Mouse (Mus musculus): ENCODE measurements at regions not wholly inside any gene's neighbourhood (a gene's known extent, or its start where the extent isn't known, plus 50 kb on each side); places are given as distances from the start of the nearest gene placed in this dataset.

GRCm38 (mm10) chr15:72377201-72377600, 1457.2 kb upstream of the Gm6569 start:
- no peaks in the 10 kb centered on the region for H3K36me3 ChIP-seq (replicated peaks; ENCODE audit: control insufficient read depth, insufficient read depth)
- H3K4me3 ChIP-seq (replicated peaks; ENCODE audit: low read length) = no peak overlapping the region
- no peaks in the 10 kb centered on the region for H3K27me3 ChIP-seq (ENCODE audit: control insufficient read depth, insufficient read depth, low read length)
- no peak for ATAC-seq (ENCODE audit: low FRiP score)
- H3K9me3 ChIP-seq (ENCODE audit: control insufficient read depth, low read length) = no peaks in the 10 kb centered on the region
- H3K27ac ChIP-seq = no peak overlapping the region
- no peaks in the 10 kb centered on the region for H3K4me1 ChIP-seq (replicated peaks; ENCODE audit: control insufficient read depth, insufficient read depth, low read length)
- no peak overlapping the region for H3K9ac ChIP-seq
- no peak for DNase-seq (ENCODE audit: low spot score)
- H3K4me2 ChIP-seq (replicated peaks) = no peak overlapping the region

DNA sequence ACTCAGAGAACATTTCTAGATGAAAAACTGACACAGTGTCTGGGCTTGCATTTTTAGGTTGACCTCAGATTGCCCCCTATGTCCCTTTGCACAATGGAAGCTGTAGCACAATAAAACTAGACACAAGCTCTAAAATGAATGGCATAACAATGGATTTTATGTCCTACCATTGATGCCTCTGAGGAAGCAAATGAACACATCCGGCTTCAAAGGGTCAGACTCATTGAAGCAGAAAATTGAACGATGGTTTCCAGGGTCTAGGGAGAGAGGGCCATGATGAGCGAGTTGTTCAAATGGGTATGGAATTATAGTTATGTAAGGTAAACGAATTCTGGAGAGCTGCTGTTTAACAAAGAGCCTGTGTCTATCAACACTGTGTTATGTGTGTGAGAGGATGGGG, 1455.1 kb upstream of the Gm6569 start:
- no peak for DNase-seq (ENCODE audit: low spot score)
- H3K27me3 ChIP-seq (ENCODE audit: control insufficient read depth, insufficient read depth, low read length) = no peaks in the 10 kb centered on the region
- no peak overlapping the region for H3K4me3 ChIP-seq (replicated peaks; ENCODE audit: low read length)
- no peak for ATAC-seq (ENCODE audit: low FRiP score)
- H3K27ac ChIP-seq = no peak overlapping the region
- H3K4me1 ChIP-seq (replicated peaks; ENCODE audit: control insufficient read depth, insufficient read depth, low read length) = peaks cover 3% of the 10 kb centered on the region; the same call in 1 of the 2 replicates
- H3K4me2 ChIP-seq (replicated peaks) = no peak overlapping the region
- H3K9ac ChIP-seq = no peak overlapping the region
- no peaks in the 10 kb centered on the region for H3K9me3 ChIP-seq (ENCODE audit: control insufficient read depth, low read length)
- WGBS = 10% methylated on average over 4 of the region's 4 CpGs
- H3K36me3 ChIP-seq (replicated peaks; ENCODE audit: control insufficient read depth, insufficient read depth) = no peaks in the 10 kb centered on the region

- Histone ChIP-seq H3K9ac (no peak overlapping the region), H3K4me1 (replicated peaks; ENCODE audit: control insufficient read depth, insufficient read depth, low read length) (peaks cover 3% of the 10 kb centered on the region; the same call in 1 of the 2 replicates), H3K27ac (0 out of 2 replicates have a peak overlapping the region, but pooled peaks have one; percentile 21), H3K27me3 (ENCODE audit: control insufficient read depth, insufficient read depth, low read length) (no peaks in the 10 kb centered on the region), H3K36me3 (replicated peaks; ENCODE audit: control insufficient read depth, insufficient read depth) (no peaks in the 10 kb centered on the region), H3K4me3 (replicated peaks; ENCODE audit: low read length) (no peak overlapping the region), H3K9me3 (ENCODE audit: control insufficient read depth, low read length) (no peaks in the 10 kb centered on the region), H3K4me2 (replicated peaks) (no peak overlapping the region)
- ATAC-seq (ENCODE audit: low FRiP score) = no peak
- DNase-seq (ENCODE audit: low spot score) = no peak
- WGBS = 66% methylated on average over 8 of the region's 8 CpGs
These were observed 1453.2 kb upstream of the Gm6569 start for GRCm38 (mm10) chr15:72381164-72381563.

- Histone ChIP-seq H3K27me3 (ENCODE audit: control insufficient read depth, insufficient read depth, low read length) (no peaks in the 10 kb centered on the region), H3K9ac (no peak overlapping the region), H3K36me3 (replicated peaks; ENCODE audit: control insufficient read depth, insufficient read depth) (no peaks in the 10 kb centered on the region), H3K4me3 (replicated peaks; ENCODE audit: low read length) (no peak overlapping the region), H3K4me1 (replicated peaks; ENCODE audit: control insufficient read depth, insufficient read depth, low read length) (peaks cover 3% of the 10 kb centered on the region; the same call in 1 of the 2 replicates), H3K4me2 (replicated peaks) (no peak overlapping the region), H3K27ac (0 out of 2 replicates have a peak overlapping the region, but pooled peaks have one; percentile 21), H3K9me3 (ENCODE audit: control insufficient read depth, low read length) (no peaks in the 10 kb centered on the region)
- 78% methylated on average over 5 of the region's 5 CpGs for WGBS
- no peak for DNase-seq (ENCODE audit: low spot score)
- no peak for ATAC-seq (ENCODE audit: low FRiP score)
These were observed 1452.6 kb upstream of the Gm6569 start for GRCm38 (mm10) chr15:72381744-72382143.

- H3K36me3 ChIP-seq (replicated peaks; ENCODE audit: control insufficient read depth, insufficient read depth) = no peaks in the 10 kb centered on the region
- WGBS = 64% methylated on average over 6 of the region's 6 CpGs
- peaks cover 3% of the 10 kb centered on the region; the same call in 1 of the 2 replicates for H3K4me1 ChIP-seq (replicated peaks; ENCODE audit: control insufficient read depth, insufficient read depth, low read length)
- ATAC-seq (ENCODE audit: low FRiP score) (no peak; the same call in 1 of the 2 replicates), DNase-seq (ENCODE audit: low spot score) (peak; percentile 75)
- H3K4me3 ChIP-seq (replicated peaks; ENCODE audit: low read length) = no peak overlapping the region
- no peak overlapping the region for H3K9ac ChIP-seq
- no peaks in the 10 kb centered on the region for H3K9me3 ChIP-seq (ENCODE audit: control insufficient read depth, low read length)
- peak overlapping the region; percentile 69 for H3K27ac ChIP-seq
- no peaks in the 10 kb centered on the region for H3K27me3 ChIP-seq (ENCODE audit: control insufficient read depth, insufficient read depth, low read length)
- no peak overlapping the region for H3K4me2 ChIP-seq (replicated peaks)
These were observed 1451.8 kb upstream of the Gm6569 start for GRCm38 (mm10) chr15:72382521-72382920.

GRCm38 (mm10) chr15:72383062-72383461, 1451.3 kb upstream of the Gm6569 start:
- Histone ChIP-seq H3K27me3 (ENCODE audit: control insufficient read depth, insufficient read depth, low read length) (no peaks in the 10 kb centered on the region), H3K4me3 (replicated peaks; ENCODE audit: low read length) (no peak overlapping the region), H3K9me3 (ENCODE audit: control insufficient read depth, low read length) (no peaks in the 10 kb centered on the region), H3K9ac (no peak overlapping the region), H3K4me1 (replicated peaks; ENCODE audit: control insufficient read depth, insufficient read depth, low read length) (peaks cover 3% of the 10 kb centered on the region; the same call in 1 of the 2 replicates), H3K36me3 (replicated peaks; ENCODE audit: control insufficient read depth, insufficient read depth) (no peaks in the 10 kb centered on the region), H3K4me2 (replicated peaks) (no peak overlapping the region), H3K27ac (peak overlapping the region; percentile 69)
- no peak for ATAC-seq (ENCODE audit: low FRiP score)
- WGBS = 71% methylated on average over 3 of the region's 3 CpGs
- no peak for DNase-seq (ENCODE audit: low spot score)

DNA sequence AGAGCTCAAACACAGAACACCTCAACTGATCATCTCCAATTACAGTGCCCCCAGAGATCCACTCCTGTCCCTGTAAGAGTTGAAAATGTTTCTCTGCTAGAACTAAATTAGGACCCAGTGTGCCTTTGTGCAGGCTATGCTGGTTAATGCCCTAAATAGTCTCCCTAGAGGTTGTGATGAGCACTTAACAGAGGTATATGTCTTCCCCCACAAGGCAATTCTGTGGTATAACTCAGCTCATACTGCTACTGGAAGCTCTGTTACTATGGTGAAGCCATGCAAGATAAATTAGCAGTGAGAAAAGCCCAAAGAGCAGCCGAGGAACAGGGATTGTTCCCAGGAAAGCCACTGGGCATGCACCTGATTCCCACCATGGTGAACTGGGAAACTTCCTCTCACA, 1450.9 kb upstream of the Gm6569 start:
- Histone ChIP-seq H3K9ac (no peak overlapping the region), H3K36me3 (replicated peaks; ENCODE audit: control insufficient read depth, insufficient read depth) (no peaks in the 10 kb centered on the region), H3K4me1 (replicated peaks; ENCODE audit: control insufficient read depth, insufficient read depth, low read length) (peaks cover 3% of the 10 kb centered on the region; the same call in 1 of the 2 replicates), H3K4me2 (replicated peaks) (no peak overlapping the region), H3K27me3 (ENCODE audit: control insufficient read depth, insufficient read depth, low read length) (no peaks in the 10 kb centered on the region), H3K4me3 (replicated peaks; ENCODE audit: low read length) (no peak overlapping the region), H3K27ac (peak overlapping the region; percentile 69; the same call in 1 of the 2 replicates), H3K9me3 (ENCODE audit: control insufficient read depth, low read length) (no peaks in the 10 kb centered on the region)
- 30% methylated on average over 1 of the region's 1 CpGs for WGBS
- no peak for DNase-seq (ENCODE audit: low spot score)
- ATAC-seq (ENCODE audit: low FRiP score) = peak; percentile 27; the same call in 1 of the 2 replicates

- H3K4me2 ChIP-seq (replicated peaks) = no peak overlapping the region
- no peaks in the 10 kb centered on the region for H3K36me3 ChIP-seq (replicated peaks; ENCODE audit: control insufficient read depth, insufficient read depth)
- DNase-seq (ENCODE audit: low spot score) (no peak), ATAC-seq (ENCODE audit: low FRiP score) (no peak)
- no peaks in the 10 kb centered on the region for H3K4me1 ChIP-seq (replicated peaks; ENCODE audit: control insufficient read depth, insufficient read depth, low read length)
- no peak overlapping the region for H3K4me3 ChIP-seq (replicated peaks; ENCODE audit: low read length)
- no peak overlapping the region for H3K9ac ChIP-seq
- no peaks in the 10 kb centered on the region for H3K9me3 ChIP-seq (ENCODE audit: control insufficient read depth, low read length)
- WGBS = 37% methylated on average over 2 of the region's 2 CpGs
- no peaks in the 10 kb centered on the region for H3K27me3 ChIP-seq (ENCODE audit: control insufficient read depth, insufficient read depth, low read length)
- no peak overlapping the region for H3K27ac ChIP-seq
These were observed 1441.1 kb upstream of the Gm6569 start for GRCm38 (mm10) chr15:72393226-72393625.

GRCm38 (mm10) chr15:72411956-72412355, 1422.4 kb upstream of the Gm6569 start:
- ATAC-seq (ENCODE audit: low FRiP score) (no peak), DNase-seq (ENCODE audit: low spot score) (no peak)
- Histone ChIP-seq H3K4me3 (replicated peaks; ENCODE audit: low read length) (no peak overlapping the region), H3K9ac (no peak overlapping the region), H3K4me2 (replicated peaks) (no peak overlapping the region), H3K27ac (no peak overlapping the region), H3K36me3 (replicated peaks; ENCODE audit: control insufficient read depth, insufficient read depth) (no peaks in the 10 kb centered on the region), H3K9me3 (ENCODE audit: control insufficient read depth, low read length) (no peaks in the 10 kb centered on the region), H3K4me1 (replicated peaks; ENCODE audit: control insufficient read depth, insufficient read depth, low read length) (no peaks in the 10 kb centered on the region), H3K27me3 (ENCODE audit: control insufficient read depth, insufficient read depth, low read length) (no peaks in the 10 kb centered on the region)
- WGBS = 86% methylated on average over 6 of the region's 6 CpGs

Data from hindbrain, embryonic 14.5 days (tissue).